Mouse (Mus musculus) bone marrow macrophage, adult 2 months (primary cell): ENCODE measurements around the gene Trappc11. TPM values are rescaled to one million over a fixed set of nuclear protein-coding genes. Genes with fewer than 3 reads are reported as not detected.

ENCODE experiments used
- H3K27ac ChIP-seq: 2 replicates; pipeline ENCODE4 v1.5.1; 2012; ENCODE audit warnings: low read depth, low read length; ENCODE audit not compliant: insufficient read depth
- H3K4me1 ChIP-seq: 2 replicates; pipeline ENCODE4 v1.6.1; 2012; ENCODE audit warnings: low read length; ENCODE audit not compliant: control insufficient read depth, insufficient read depth
- H3K4me3 ChIP-seq: 2 replicates; pipeline ENCODE4 v1.5.1; 2012; ENCODE audit warnings: mild to moderate bottlenecking, low read length, moderate library complexity; ENCODE audit not compliant: insufficient read depth
- CTCF ChIP-seq: IDR thresholded peaks from 2 replicates; pipeline ENCODE4 v1.5.1; 2012; ENCODE audit warnings: low read depth, mild to moderate bottlenecking, low read length, moderate library complexity
- POLR2A ChIP-seq: IDR thresholded peaks from 2 replicates; pipeline ENCODE4 v1.6.1; 2012; ENCODE audit warnings: mild to moderate bottlenecking, low read depth, low read length, borderline replicate concordance
- polyA plus RNA-seq: library from polyadenylated mRNA; stranded (reverse); fragments of >200 nt; gene quantifications from 2 replicates; pipeline ENCODE4 v1.2.4, GENCODE M21; 2012; ENCODE audit not compliant: missing spikeins, insufficient read depth, insufficient read length

The Trappc11 gene
- polyA plus RNA-seq: 27.5 and 27.9 TPM in 2 replicates

- no peak for TF ChIP-seq CTCF
- TF ChIP-seq POLR2A: no peak
- Histone ChIP-seq H3K4me1 (peaks cover 7% of the 10 kb centered on the region; the same call in 1 of the 2 replicates), H3K4me3 (peak within 1 kb of the TSS; percentile 85), H3K27ac (peak within 1 kb of the TSS; percentile 44)
These were observed at the start of gene Trappc11, which contains the start of gene Rwdd4a for GRCm38 (mm10) chr8:47533344-47534125. TSS of gene Trappc11 (minus strand) at chr8:47533470. TSS of gene Rwdd4a (plus strand) at chr8:47533664.

- Histone ChIP-seq H3K27ac (no peak overlapping the region), H3K4me1 (no peaks in the 10 kb centered on the region), H3K4me3 (no peak overlapping the region)
- TF ChIP-seq POLR2A (no peak), CTCF (no peak)
These were observed 48.2 kb upstream of the Trappc11 start for GRCm38 (mm10) chr8:47581454-47581853.

GRCm38 (mm10) chr8:47573482-47573881 lies 40.2 kb upstream of the Trappc11 start:
- Histone ChIP-seq H3K27ac (no peak overlapping the region), H3K4me3 (no peak overlapping the region), H3K4me1 (no peaks in the 10 kb centered on the region)
- TF ChIP-seq POLR2A: no peak
- TF ChIP-seq CTCF: no peak

- TF ChIP-seq CTCF (no peak), POLR2A (no peak)
- no peak overlapping the region for H3K4me3 ChIP-seq
- H3K27ac ChIP-seq: no peak overlapping the region
- H3K4me1 ChIP-seq: no peaks in the 10 kb centered on the region
These were observed 36.9 kb upstream of the Trappc11 start for GRCm38 (mm10) chr8:47570161-47570560.

- Histone ChIP-seq H3K4me1 (no peaks in the 10 kb centered on the region), H3K27ac (no peak overlapping the region), H3K4me3 (no peak overlapping the region)
- TF ChIP-seq POLR2A (no peak), CTCF (no peak)
These were observed 34.8 kb upstream of the Trappc11 start for GRCm38 (mm10) chr8:47568098-47568497.

- TF ChIP-seq CTCF (no peak), POLR2A (no peak)
- H3K27ac ChIP-seq: no peak overlapping the region
- H3K4me3 ChIP-seq: no peak overlapping the region
- H3K4me1 ChIP-seq: no peaks in the 10 kb centered on the region
These were observed 33.3 kb upstream of the Trappc11 start for GRCm38 (mm10) chr8:47566551-47566950.

GRCm38 (mm10) chr8:47560801-47561200 lies 27.5 kb upstream of the Trappc11 start:
- Histone ChIP-seq H3K4me3 (no peak overlapping the region), H3K4me1 (no peaks in the 10 kb centered on the region), H3K27ac (no peak overlapping the region)
- TF ChIP-seq CTCF (no peak), POLR2A (no peak)

GRCm38 (mm10) chr8:47558274-47558673 lies 25.0 kb upstream of the Trappc11 start:
- Histone ChIP-seq H3K4me1 (no peaks in the 10 kb centered on the region), H3K4me3 (no peak overlapping the region), H3K27ac (no peak overlapping the region)
- no peak for TF ChIP-seq POLR2A
- no peak for TF ChIP-seq CTCF

GRCm38 (mm10) chr8:47556446-47556845 lies 23.2 kb upstream of the Trappc11 start:
- H3K27ac ChIP-seq: no peak overlapping the region
- H3K4me3 ChIP-seq: no peak overlapping the region
- TF ChIP-seq POLR2A (no peak), CTCF (no peak)
- H3K4me1 ChIP-seq: no peaks in the 10 kb centered on the region

GRCm38 (mm10) chr8:47553613-47554012 lies 20.3 kb upstream of the Trappc11 start:
- TF ChIP-seq CTCF (no peak), POLR2A (no peak)
- no peak overlapping the region for H3K27ac ChIP-seq
- no peaks in the 10 kb centered on the region for H3K4me1 ChIP-seq

GRCm38 (mm10) chr8:47547102-47547501 lies 13.8 kb upstream of the Trappc11 start:
- H3K27ac ChIP-seq: no peak overlapping the region
- TF ChIP-seq POLR2A (no peak), CTCF (no peak)
- no peak overlapping the region for H3K4me3 ChIP-seq
- no peaks in the 10 kb centered on the region for H3K4me1 ChIP-seq

More at GRCm38 (mm10) chr8:47553613-47554012, 20.3 kb upstream of the Trappc11 start:
- no peak overlapping the region for H3K4me3 ChIP-seq
